ENCODE assay signal across 18 mouse cellular contexts in the genomic region with DNA sequence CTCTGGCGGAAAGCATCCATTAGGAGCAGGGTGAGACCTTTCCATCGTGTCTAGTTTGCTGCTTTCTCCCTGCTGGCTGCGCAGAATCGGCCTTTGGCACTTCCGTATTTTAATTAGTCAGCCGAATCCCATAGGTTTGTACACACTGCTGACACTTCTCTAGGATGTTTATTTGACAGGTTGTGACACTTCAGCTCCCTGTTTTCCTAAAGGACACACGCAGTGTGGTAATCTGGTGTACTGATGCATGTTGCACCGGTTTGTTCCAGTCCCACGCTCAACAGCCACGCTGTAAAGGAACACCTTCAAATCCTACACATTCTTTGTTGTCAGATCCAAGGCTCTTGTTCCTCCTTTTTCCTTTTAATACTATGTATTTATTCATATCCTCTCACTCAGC.
DNase-seq lines count a peak whose midpoint lies in the region; ATAC-seq and TF ChIP-seq lines count a peak whose summit lies in the region.
"Had no signal": no experiment of that assay in that cellular context is flagged by ENCODE, and none has a peak within 500 bp of the region (broad histone marks: within the 10 kb centered on the region; RNA-seq: fewer than 3 reads in every experiment).

No protein-coding gene starts in this region.

- DNase-seq in cerebellum, adult 9-11 months = peak; percentile 20
- no peak for DNase-seq in cerebellum, postnatal 25 days
- DNase-seq in midbrain, embryonic 14.5 days = peak; percentile 24
- DNase-seq in hindbrain, postnatal 0 days (ENCODE audit: low spot score) = peak; percentile 9
- DNase-seq: adrenal gland, postnatal 14 days; cerebellum, adult 11 months; kidney, adult 11 months; kidney, postnatal 14 days; lung, adult 2 months; lung, postnatal 14 days; right cerebral cortex, postnatal 25 days; spleen, adult 18-20 months had no signal

- no peak overlapping the region for H3K27ac ChIP-seq in hindbrain, embryonic 16.5 days (ENCODE audit: low read depth, low read length)
- H3K27ac ChIP-seq in hindbrain, embryonic 13.5 days = no peak overlapping the region
- H3K27ac ChIP-seq in midbrain, embryonic 14.5 days (replicated peaks; ENCODE audit: low read depth, low read length) = no peak overlapping the region
- no peak overlapping the region for H3K27ac ChIP-seq in midbrain, embryonic 16.5 days (ENCODE audit: low read length)
- H3K27ac ChIP-seq in hindbrain, postnatal 0 days = no peak overlapping the region
- H3K27ac ChIP-seq: limb, embryonic 12.5 days had no signal

- H3K4me1 ChIP-seq in hindbrain, embryonic 16.5 days (ENCODE audit: control insufficient read depth, insufficient read depth, low read depth, low read length) = no peaks in the 10 kb centered on the region
- H3K4me1 ChIP-seq in hindbrain, embryonic 13.5 days (replicated peaks) = no peaks in the 10 kb centered on the region
- no peaks in the 10 kb centered on the region for H3K4me1 ChIP-seq in midbrain, embryonic 14.5 days (ENCODE audit: control insufficient read depth, insufficient read depth, low read length)
- H3K4me1 ChIP-seq in midbrain, embryonic 16.5 days (ENCODE audit: control insufficient read depth, insufficient read depth, low read length) = no peaks in the 10 kb centered on the region
- no peaks in the 10 kb centered on the region for H3K4me1 ChIP-seq in hindbrain, postnatal 0 days (ENCODE audit: insufficient read depth, low read length)
- H3K4me1 ChIP-seq: limb, embryonic 12.5 days had no signal

- H3K4me2 ChIP-seq in hindbrain, embryonic 16.5 days (ENCODE audit: low read length) = no peak overlapping the region; the same call in 1 of the 2 replicates
- H3K4me2 ChIP-seq in hindbrain, embryonic 13.5 days = no peak overlapping the region
- 0 out of 2 replicates have a peak overlapping the region, but pooled peaks have one; percentile 19 for H3K4me2 ChIP-seq in midbrain, embryonic 14.5 days (ENCODE audit: low read length)
- no peak overlapping the region for H3K4me2 ChIP-seq in midbrain, embryonic 16.5 days (ENCODE audit: low read length)
- H3K4me2 ChIP-seq in hindbrain, postnatal 0 days (ENCODE audit: low read depth, low read length) = no peak overlapping the region
- H3K4me2 ChIP-seq: limb, embryonic 12.5 days; liver, embryonic 11.5 days had no signal

- H3K27me3 ChIP-seq in hindbrain, embryonic 16.5 days (replicated peaks; ENCODE audit: control insufficient read depth, insufficient read depth, low read length) = no peaks in the 10 kb centered on the region
- H3K27me3 ChIP-seq in hindbrain, embryonic 13.5 days = no peaks in the 10 kb centered on the region
- no peaks in the 10 kb centered on the region for H3K27me3 ChIP-seq in midbrain, embryonic 14.5 days (ENCODE audit: control insufficient read depth, insufficient read depth, low read length)
- no peaks in the 10 kb centered on the region for H3K27me3 ChIP-seq in midbrain, embryonic 16.5 days (ENCODE audit: control insufficient read depth, insufficient read depth, low read depth, low read length)
- H3K27me3 ChIP-seq in hindbrain, postnatal 0 days (ENCODE audit: insufficient read depth, low read length) = no peaks in the 10 kb centered on the region
- H3K27me3 ChIP-seq: limb, embryonic 12.5 days had no signal

- H3K9me3 ChIP-seq in hindbrain, embryonic 16.5 days (ENCODE audit: control insufficient read depth, low read length) = no peaks in the 10 kb centered on the region
- no peaks in the 10 kb centered on the region for H3K9me3 ChIP-seq in hindbrain, embryonic 13.5 days
- no peaks in the 10 kb centered on the region for H3K9me3 ChIP-seq in midbrain, embryonic 14.5 days (ENCODE audit: control insufficient read depth, low read length)
- H3K9me3 ChIP-seq in midbrain, embryonic 16.5 days (replicated peaks; ENCODE audit: control insufficient read depth, low read length, poor library complexity, severe bottlenecking) = no peaks in the 10 kb centered on the region
- H3K9me3 ChIP-seq in hindbrain, postnatal 0 days (ENCODE audit: low read length) = no peaks in the 10 kb centered on the region
- H3K9me3 ChIP-seq: limb, embryonic 12.5 days had no signal

- H3K9ac ChIP-seq in hindbrain, embryonic 16.5 days (ENCODE audit: low read depth, low read length) = no peak overlapping the region
- no peak overlapping the region for H3K9ac ChIP-seq in hindbrain, embryonic 13.5 days
- no peak overlapping the region for H3K9ac ChIP-seq in midbrain, embryonic 14.5 days (replicated peaks; ENCODE audit: low read length)
- no peak overlapping the region for H3K9ac ChIP-seq in midbrain, embryonic 16.5 days (ENCODE audit: low read depth, low read length)
- no peak overlapping the region for H3K9ac ChIP-seq in hindbrain, postnatal 0 days (replicated peaks; ENCODE audit: low read length)
- H3K9ac ChIP-seq: limb, embryonic 12.5 days had no signal

- WGBS in hindbrain, embryonic 16.5 days = 71% methylated on average over 10 of the region's 10 CpGs
- 78% methylated on average over 10 of the region's 10 CpGs for WGBS in hindbrain, embryonic 13.5 days
- WGBS in midbrain, embryonic 14.5 days = 59% methylated on average over 10 of the region's 10 CpGs
- WGBS in midbrain, embryonic 16.5 days = 53% methylated on average over 10 of the region's 10 CpGs
- 68% methylated on average over 10 of the region's 10 CpGs for WGBS in hindbrain, postnatal 0 days

- no peak for TF ChIP-seq CTCF in hindbrain, postnatal 0 days (IDR thresholded peaks at IDR 0.05; ENCODE audit: low read depth)

- H3K36me3 ChIP-seq in hindbrain, embryonic 16.5 days (ENCODE audit: control insufficient read depth, insufficient read depth, low read length) = no peaks in the 10 kb centered on the region
- H3K36me3 ChIP-seq in hindbrain, embryonic 13.5 days = no peaks in the 10 kb centered on the region
- H3K36me3 ChIP-seq in midbrain, embryonic 14.5 days (ENCODE audit: control insufficient read depth, insufficient read depth, low read length) = no peaks in the 10 kb centered on the region
- H3K36me3 ChIP-seq in midbrain, embryonic 16.5 days (ENCODE audit: control insufficient read depth, insufficient read depth, low read length) = no peaks in the 10 kb centered on the region
- H3K36me3 ChIP-seq in hindbrain, postnatal 0 days (ENCODE audit: insufficient read depth, low read length) = no peaks in the 10 kb centered on the region
- H3K36me3 ChIP-seq: limb, embryonic 12.5 days had no signal

- 0 out of 2 replicates have a peak, but pooled peaks have one; percentile 37 for ATAC-seq in hindbrain, embryonic 16.5 days
- no peak for ATAC-seq in hindbrain, embryonic 13.5 days (ENCODE audit: low FRiP score)
- ATAC-seq in midbrain, embryonic 14.5 days (ENCODE audit: low FRiP score, low TSS enrichment) = no peak
- no peak for ATAC-seq in midbrain, embryonic 16.5 days
- peak; percentile 80 for ATAC-seq in hindbrain, postnatal 0 days
- ATAC-seq: CD4-positive, CD25-positive, alpha-beta regulatory T cell, adult 4 months had no signal

- H3K4me3 ChIP-seq in hindbrain, embryonic 16.5 days (ENCODE audit: low read length) = no peak overlapping the region
- H3K4me3 ChIP-seq in hindbrain, embryonic 13.5 days = no peak overlapping the region
- no peak overlapping the region for H3K4me3 ChIP-seq in midbrain, embryonic 14.5 days (replicated peaks; ENCODE audit: low read depth, low read length)
- H3K4me3 ChIP-seq in midbrain, embryonic 16.5 days (ENCODE audit: low read depth, low read length) = no peak overlapping the region
- no peak overlapping the region for H3K4me3 ChIP-seq in hindbrain, postnatal 0 days (ENCODE audit: low read length)
- H3K4me3 ChIP-seq: limb, embryonic 12.5 days had no signal

Comparison
In these comparisons a context has a peak if more than half of its experiments do, and no peak if none do; other contexts are left out.
1. DNase-seq: peak in cerebellum, adult 9-11 months (single experiment), midbrain, embryonic 14.5 days (single experiment) and hindbrain, postnatal 0 days (single experiment); none in cerebellum, postnatal 25 days (0 of 2).
2. ATAC-seq: peak in hindbrain, embryonic 16.5 days (single experiment) and hindbrain, postnatal 0 days (single experiment); none in hindbrain, embryonic 13.5 days (single experiment), midbrain, embryonic 14.5 days (single experiment) and midbrain, embryonic 16.5 days (single experiment).